Mouse (Mus musculus): ENCODE measurements around the gene Vstm5. TPM values are rescaled to one million over a fixed set of nuclear protein-coding genes. Genes with fewer than 3 reads are reported as not detected.

Vstm5 gene
- total RNA-seq, 2 experiments from 2014 or later: 12.7 to 13.6 TPM

GRCm38 (mm10) chr9:15307257-15307656, 68.4 kb downstream of the Vstm5 start:
- DNase-seq: no peak
- intact Hi-C loops (cut with DNase I): no loop called here

GRCm38 (mm10) chr9:15308254-15308653, 69.4 kb downstream of the Vstm5 start:
- intact Hi-C loops (cut with DNase I): no loop called here
- no peak for DNase-seq

Other genes with a start within 250 kb of the Vstm5 start
- 100 to 1,000 TPM; 131 to 140 TPM for gene Panx1, start 193.6 kb upstream of the Vstm5 start, total RNA-seq (2021)
- under 1 TPM in 1 of 2 experiments, not detected in 1; 0.06 TPM for gene Hephl1, start 126.9 kb upstream of the Vstm5 start, total RNA-seq (2021)
- gene Med17, start 40.9 kb downstream of the Vstm5 start, total RNA-seq (2021): 10 to 100 TPM; 34.1 to 38.6 TPM
- gene Taf1d, start 67.2 kb downstream of the Vstm5 start, total RNA-seq (2021): 10 to 100 TPM; 66.8 to 67.2 TPM
- 10 to 100 TPM; 29.3 to 31.1 TPM for gene 4931406C07Rik, start 67.4 kb downstream of the Vstm5 start, total RNA-seq (2021)
- 10 to 100 TPM; 31.7 to 33.5 TPM for gene Cep295, start 118.7 kb downstream of the Vstm5 start, total RNA-seq (2021)